Mouse (Mus musculus) intestine, postnatal 0 days (tissue): ENCODE data around the gene Med13l. TPM values are rescaled to one million over a fixed set of nuclear protein-coding genes. Genes with fewer than 3 reads are reported as not detected.

ENCODE experiments used
- ATAC-seq: fragments of 200-750 bp; cut with Nextera tagmentation; 2 replicates; pipeline ENCODE4 v1.8.0; 2017; ENCODE audit warnings: mild to moderate bottlenecking, moderate TSS enrichment, moderate library complexity
- H3K27ac ChIP-seq: fragments of 300-500 bp; sonication (generic); 2 replicates; pipeline ENCODE4 v1.5.1; 2014; ENCODE audit warnings: mild to moderate bottlenecking, low read depth, low read length, moderate library complexity
- H3K27me3 ChIP-seq: fragments of 300-500 bp; sonication (generic); replicated peaks from 2 replicates; pipeline ENCODE4 v1.6.1; 2014; ENCODE audit warnings: low read length, mixed read lengths; ENCODE audit not compliant: control insufficient read depth, insufficient read depth
- H3K36me3 ChIP-seq: fragments of 300-500 bp; sonication (generic); 2 replicates; pipeline ENCODE4 v1.6.1; 2014; ENCODE audit warnings: mild to moderate bottlenecking, moderate library complexity; ENCODE audit not compliant: control insufficient read depth, insufficient read depth
- H3K4me1 ChIP-seq: fragments of 300-500 bp; sonication (generic); replicated peaks from 2 replicates; pipeline ENCODE4 v1.6.1; 2014; ENCODE audit warnings: antibody characterized with exemption, low read length, mixed read lengths; ENCODE audit not compliant: control insufficient read depth, insufficient read depth
- H3K4me2 ChIP-seq: fragments of 300-500 bp; sonication (generic); replicated peaks from 2 replicates; pipeline ENCODE4 v1.6.1; 2014; ENCODE audit warnings: low read depth, mild to moderate bottlenecking, moderate library complexity
- H3K4me3 ChIP-seq: fragments of 300-500 bp; sonication (generic); 2 replicates; pipeline ENCODE4 v1.5.1; 2014; ENCODE audit warnings: low read depth, low read length
- H3K9ac ChIP-seq: fragments of 300-500 bp; sonication (generic); 2 replicates; pipeline ENCODE4 v1.6.1; 2014; ENCODE audit warnings: mild to moderate bottlenecking, low read depth, low read length
- H3K9me3 ChIP-seq: fragments of 300-500 bp; sonication (generic); 2 replicates; pipeline ENCODE4 v1.6.1; 2016; ENCODE audit warnings: mixed run types; ENCODE audit not compliant: control insufficient read depth
- CTCF ChIP-seq: sonication (generic); IDR thresholded peaks from 2 replicates; pipeline ENCODE4 v1.5.1; 2016; ENCODE audit warnings: low read depth, mild to moderate bottlenecking, control low read depth, antibody characterized with exemption, moderate library complexity
- WGBS: fragments of 180-500 bp; shearing (Covaris S2); extraction: QIAGEN DNeasy Blood & Tissue Kit; methylation state at CpG from one replicate; pipeline ENCODE4 v1.1.7; 2014; 5-methylcytosine and 5-hydroxymethylcytosine counted together
- polyA plus RNA-seq: library from polyadenylated mRNA; unstranded; fragments of >200 nt; fragmentation: Nextera tagmentation; extraction: Ambion mirVana; gene quantifications from 2 replicates; pipeline ENCODE4 v1.2.1, GENCODE M21; 2015

Gene Med13l
- polyA plus RNA-seq, 1 experiment from 2014 or later = 5.1 TPM

DNA sequence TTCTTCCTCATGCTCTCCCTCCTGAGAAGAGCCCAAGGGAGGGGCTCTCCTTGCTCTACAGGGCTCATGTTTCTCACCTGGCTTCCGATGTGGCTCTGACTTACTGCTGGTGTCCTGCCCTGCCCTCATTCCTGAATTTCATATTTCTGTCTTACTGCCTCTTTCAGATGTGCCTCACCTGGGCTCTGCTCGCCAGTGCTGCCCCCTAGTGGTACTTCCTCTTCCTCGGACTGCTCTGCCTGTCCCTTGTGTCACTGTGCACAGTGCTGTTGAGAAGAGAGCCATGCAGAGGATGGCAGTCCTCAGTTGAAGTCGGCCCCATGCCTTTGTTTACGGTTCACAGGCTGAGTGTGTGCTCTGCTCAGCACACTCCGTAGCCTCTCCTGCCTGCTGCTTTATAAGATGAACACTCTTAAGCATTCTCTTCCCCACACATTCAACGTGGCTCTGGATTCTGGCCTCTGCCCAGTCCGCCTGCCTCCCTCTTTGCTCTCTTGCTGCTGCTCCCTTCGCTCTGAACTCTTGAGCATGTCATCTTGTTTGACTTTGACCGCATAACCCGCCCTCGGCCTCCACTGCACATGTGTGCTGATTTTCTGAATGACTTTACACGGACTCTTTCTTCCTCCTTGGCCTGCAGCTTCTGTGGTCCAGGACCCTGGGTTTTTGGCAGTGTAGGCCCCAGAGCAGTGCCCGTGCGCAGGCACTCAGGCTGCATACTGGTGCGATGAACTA is 147.9 kb downstream of the Med13l start:
- no peaks in the 10 kb centered on the region for H3K27me3 ChIP-seq
- H3K9me3 ChIP-seq = no peaks in the 10 kb centered on the region
- no peak overlapping the region for H3K4me2 ChIP-seq
- H3K4me3 ChIP-seq = no peak overlapping the region
- peak; percentile 96 for TF ChIP-seq CTCF
- H3K4me1 ChIP-seq = no peaks in the 10 kb centered on the region
- ATAC-seq = peak; percentile 68
- no peaks in the 10 kb centered on the region for H3K36me3 ChIP-seq
- WGBS = 39% methylated on average over 16 of the region's 16 CpGs
- H3K9ac ChIP-seq = no peak overlapping the region
- H3K27ac ChIP-seq = peak overlapping the region; percentile 1; the same call in 1 of the 2 replicates

DNA sequence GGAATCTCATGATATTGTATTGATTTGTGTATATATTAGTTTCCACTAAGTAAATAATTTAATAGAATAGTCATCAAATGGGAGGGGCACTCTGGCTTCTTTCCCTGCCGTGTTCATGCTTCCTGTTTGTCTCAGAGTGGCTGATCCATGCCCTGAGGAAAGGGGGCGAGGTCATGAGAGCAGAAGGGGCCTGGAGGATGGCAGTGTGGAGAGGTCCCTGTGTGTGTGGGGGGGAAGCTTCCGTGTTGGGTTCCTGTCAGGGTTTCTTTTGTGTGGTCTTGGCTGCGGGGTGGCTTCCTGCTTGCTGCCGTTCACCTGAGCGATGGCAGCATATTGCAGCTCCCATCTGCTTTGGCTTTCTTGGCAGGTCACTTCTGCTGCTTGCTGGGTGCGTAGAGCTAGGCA is 149.4 kb downstream of the Med13l start:
- H3K4me3 ChIP-seq = no peak overlapping the region
- H3K4me1 ChIP-seq = no peaks in the 10 kb centered on the region
- 62% methylated on average over 7 of the region's 7 CpGs for WGBS
- no peak for TF ChIP-seq CTCF
- H3K27me3 ChIP-seq = no peaks in the 10 kb centered on the region
- no peak overlapping the region for H3K4me2 ChIP-seq
- no peak overlapping the region for H3K9ac ChIP-seq
- H3K9me3 ChIP-seq = no peaks in the 10 kb centered on the region
- no peak overlapping the region for H3K27ac ChIP-seq
- no peak for ATAC-seq
- no peaks in the 10 kb centered on the region for H3K36me3 ChIP-seq

DNA sequence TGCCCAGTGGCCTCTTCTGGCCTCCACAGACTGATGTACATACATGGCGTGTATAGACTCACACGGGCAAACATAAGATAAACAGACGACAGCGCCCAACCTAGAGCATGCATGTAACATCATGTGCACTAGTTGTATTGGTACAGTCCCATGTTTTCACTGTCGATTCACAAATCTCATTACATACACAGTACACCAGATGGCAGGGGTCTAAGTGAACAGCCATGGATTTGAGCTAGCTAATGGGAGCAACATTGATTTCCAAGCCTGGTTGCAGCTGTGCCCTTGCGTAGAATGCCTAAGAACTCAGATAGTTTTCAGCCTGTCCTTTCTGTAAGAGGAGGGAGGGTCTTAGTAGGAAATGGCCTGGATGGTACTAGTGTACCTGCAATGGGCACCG is 155.0 kb downstream of the Med13l start:
- Histone ChIP-seq H3K4me1 (no peaks in the 10 kb centered on the region), H3K4me2 (no peak overlapping the region), H3K4me3 (no peak overlapping the region), H3K9ac (no peak overlapping the region), H3K27me3 (no peaks in the 10 kb centered on the region), H3K9me3 (no peaks in the 10 kb centered on the region), H3K36me3 (no peaks in the 10 kb centered on the region), H3K27ac (no peak overlapping the region)
- whole genome bisulfite sequencing = 94% methylated on average over 7 of the region's 7 CpGs
- no peak for ATAC-seq
- TF ChIP-seq CTCF = no peak

DNA sequence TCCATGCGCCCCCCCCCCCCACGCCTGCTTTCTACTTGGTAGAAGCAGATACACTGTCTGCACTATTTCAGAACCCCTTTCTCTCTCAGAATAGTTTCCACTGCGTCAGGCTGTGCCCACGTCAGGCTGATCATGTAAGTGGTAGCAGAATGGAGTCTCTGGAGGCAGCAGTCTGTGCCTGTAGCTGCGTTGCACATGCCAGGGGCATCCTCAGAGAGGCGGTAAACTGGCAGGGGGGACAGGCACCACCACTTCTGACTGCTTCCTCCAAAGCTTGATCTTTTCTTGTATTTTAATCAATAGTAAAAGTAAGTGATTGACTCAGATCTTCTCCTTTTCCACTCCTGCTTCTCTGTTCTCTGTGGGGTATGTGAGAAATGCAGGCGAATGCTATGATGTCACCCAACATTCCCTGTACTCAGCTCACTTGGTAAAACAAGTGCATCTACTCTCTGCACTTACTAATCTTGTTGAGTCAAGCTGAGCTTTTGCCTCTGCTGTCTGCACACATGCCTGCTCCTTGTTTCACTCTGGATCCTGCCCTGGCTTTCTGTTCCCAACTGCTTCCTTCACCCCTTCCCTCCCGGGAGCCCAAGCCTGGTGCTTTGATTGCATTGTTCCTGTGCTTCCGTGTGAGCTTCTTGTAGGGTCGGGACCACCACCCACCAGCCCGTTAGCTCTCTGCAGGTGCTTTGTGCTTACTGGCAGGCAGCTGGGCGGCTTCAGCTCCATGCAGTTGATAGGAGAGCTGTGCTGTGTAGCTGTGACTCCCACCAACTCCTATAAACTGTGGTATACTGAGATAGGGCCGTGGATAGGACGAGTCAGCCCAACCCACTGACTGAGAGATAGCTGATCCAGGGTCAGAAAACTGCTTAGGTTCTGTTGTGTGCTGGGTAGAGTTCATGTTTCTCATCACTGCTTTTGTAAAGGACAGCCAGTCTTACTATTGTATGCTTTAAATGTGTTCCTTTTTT is 156.1 kb downstream of the Med13l start:
- no peaks in the 10 kb centered on the region for H3K9me3 ChIP-seq
- no peaks in the 10 kb centered on the region for H3K27me3 ChIP-seq
- H3K27ac ChIP-seq = no peak overlapping the region
- no peak overlapping the region for H3K4me2 ChIP-seq
- no peak overlapping the region for H3K9ac ChIP-seq
- TF ChIP-seq CTCF = no peak
- 62% methylated on average over 14 of the region's 14 CpGs for WGBS
- no peak overlapping the region for H3K4me3 ChIP-seq
- ATAC-seq = no peak
- H3K4me1 ChIP-seq = no peaks in the 10 kb centered on the region
- peaks cover 3% of the 10 kb centered on the region; the same call in 1 of the 2 replicates for H3K36me3 ChIP-seq

DNA sequence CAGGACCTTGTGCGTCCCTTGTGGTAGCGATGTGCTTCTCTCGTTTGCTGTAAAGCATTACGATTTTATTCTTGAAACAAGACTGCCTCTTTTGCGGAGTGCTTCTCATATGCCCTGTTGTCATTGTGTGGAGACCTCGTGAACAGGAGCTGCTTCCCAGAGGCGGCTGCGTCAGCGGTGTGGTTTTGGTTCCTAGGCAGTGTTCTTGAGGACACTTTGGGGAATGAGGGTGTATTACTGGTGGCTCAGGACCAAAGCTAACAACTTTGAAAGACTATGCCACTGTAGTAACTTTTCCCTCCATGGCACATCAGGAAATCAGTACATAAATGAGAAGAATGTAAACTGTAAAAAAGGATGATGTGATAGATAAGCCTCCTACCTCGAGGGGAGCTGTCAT is 157.0 kb downstream of the Med13l start:
- peak; percentile 17; the same call in 1 of the 2 replicates for TF ChIP-seq CTCF
- WGBS = 81% methylated on average over 10 of the region's 10 CpGs
- no peak for ATAC-seq
- H3K27me3 ChIP-seq = no peaks in the 10 kb centered on the region
- H3K27ac ChIP-seq = no peak overlapping the region
- H3K4me3 ChIP-seq = no peak overlapping the region
- peaks cover 12% of the 10 kb centered on the region; the same call in 1 of the 2 replicates for H3K36me3 ChIP-seq
- H3K4me1 ChIP-seq = no peaks in the 10 kb centered on the region
- no peak overlapping the region for H3K4me2 ChIP-seq
- H3K9ac ChIP-seq = no peak overlapping the region
- no peaks in the 10 kb centered on the region for H3K9me3 ChIP-seq

DNA sequence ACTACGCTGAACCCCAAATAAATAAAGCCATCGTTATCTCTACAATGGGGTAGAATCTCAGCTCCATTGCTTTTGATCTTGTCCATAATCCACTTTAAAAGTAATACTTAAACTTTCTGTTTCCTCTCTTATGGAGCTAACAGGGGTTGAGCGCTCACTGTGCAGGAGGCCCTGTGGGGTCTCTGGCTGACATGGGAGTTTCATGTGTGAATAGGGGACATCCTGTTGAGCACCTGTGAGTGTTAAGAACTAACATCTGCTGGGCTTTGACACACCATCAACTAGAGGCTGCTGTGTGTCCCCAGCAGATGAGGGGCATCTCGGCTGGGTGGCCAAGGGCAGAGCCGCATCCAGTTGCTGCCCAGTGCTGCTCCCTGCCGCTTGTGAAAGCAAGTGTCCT is 157.6 kb downstream of the Med13l start:
- 86% methylated on average over 6 of the region's 6 CpGs for WGBS
- TF ChIP-seq CTCF = no peak
- ATAC-seq = no peak

More for the DNA sequence above, 157.6 kb downstream of the Med13l start:
- H3K4me2 ChIP-seq = no peak overlapping the region
- no peaks in the 10 kb centered on the region for H3K9me3 ChIP-seq
- no peaks in the 10 kb centered on the region for H3K27me3 ChIP-seq
- H3K36me3 ChIP-seq = peaks cover 12% of the 10 kb centered on the region; the same call in 1 of the 2 replicates
- H3K4me3 ChIP-seq = no peak overlapping the region
- no peak overlapping the region for H3K27ac ChIP-seq
- H3K9ac ChIP-seq = no peak overlapping the region
- no peaks in the 10 kb centered on the region for H3K4me1 ChIP-seq
